Mouse (Mus musculus): ENCODE results near the gene Efs.
"Not testable (repeated sequence)": the region's sequence is repeated elsewhere in the genome, so short reads cannot be mapped to it uniquely, and the experiment has no call there.

The Efs gene

GRCm38 (mm10) chr14:54925349-54926342 lies at the start of gene Efs:
Efs (minus strand) TSS chr14:54926126.
- DNase-seq (ENCODE audit: low spot score): peak; percentile 47

DNA sequence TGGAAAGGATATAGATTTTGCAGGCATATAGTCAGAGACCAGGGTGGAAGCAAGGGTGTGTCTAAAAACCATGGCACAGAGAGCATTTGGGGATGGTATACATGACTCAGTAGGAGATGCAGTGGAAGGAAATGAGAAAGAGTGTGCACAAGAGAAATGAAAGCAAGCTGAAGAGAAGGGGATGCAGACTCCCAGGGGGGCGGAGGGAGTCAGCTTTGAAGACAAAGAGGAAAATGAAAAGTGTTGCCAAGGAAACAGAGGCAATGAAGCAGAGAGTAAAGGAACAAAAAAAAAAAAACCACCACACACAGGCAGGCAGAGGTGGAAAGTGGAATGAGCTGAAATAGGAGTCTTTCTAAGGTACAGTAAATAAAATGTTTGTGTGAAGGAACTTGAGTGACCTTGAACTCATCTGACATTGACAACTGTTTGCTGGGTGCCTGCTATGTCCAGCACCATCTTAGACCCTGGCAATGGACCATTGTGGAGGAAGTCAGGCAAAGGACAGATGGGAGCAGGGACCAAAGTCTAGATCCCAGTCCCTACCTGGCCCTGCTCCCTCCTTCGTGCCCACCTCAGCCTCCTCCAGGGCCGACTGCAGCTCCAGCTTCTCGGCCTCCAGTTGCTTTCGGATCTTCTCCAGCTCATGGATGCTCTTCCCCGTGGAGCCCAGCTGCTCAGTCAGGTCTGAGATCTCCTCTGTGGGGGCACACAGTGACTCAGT lies 48.3 kb upstream of the Efs start:
- no peak for DNase-seq (ENCODE audit: low spot score)

DNA sequence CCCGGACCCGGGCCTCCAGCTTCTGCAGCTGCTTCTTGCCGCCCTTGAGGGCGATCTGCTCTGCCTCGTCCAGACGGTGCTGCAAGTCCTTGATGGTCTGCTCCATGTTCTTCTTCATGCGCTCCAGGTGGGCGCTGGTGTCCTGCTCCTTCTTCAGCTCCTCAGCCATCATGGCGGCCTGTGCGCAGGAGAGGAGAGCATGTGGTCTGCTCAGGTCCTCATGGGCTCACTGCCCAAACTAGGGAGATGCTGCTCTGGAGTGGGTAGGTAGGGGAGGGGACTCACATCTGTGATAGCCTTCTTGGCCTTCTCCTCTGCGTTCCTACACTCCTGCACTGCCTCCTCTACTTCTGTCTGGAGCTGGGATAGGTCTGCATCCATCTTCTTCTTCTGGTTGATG lies 46.9 kb upstream of the Efs start:
- not testable (repeated sequence) for DNase-seq (ENCODE audit: low spot score)

- no peak for DNase-seq (ENCODE audit: low spot score)
Measured at GRCm38 (mm10) chr14:54968344-54968743, 42.4 kb upstream of the Efs start.

GRCm38 (mm10) chr14:54967874-54968273 lies 41.9 kb upstream of the Efs start:
- no peak for DNase-seq (ENCODE audit: low spot score)

DNA sequence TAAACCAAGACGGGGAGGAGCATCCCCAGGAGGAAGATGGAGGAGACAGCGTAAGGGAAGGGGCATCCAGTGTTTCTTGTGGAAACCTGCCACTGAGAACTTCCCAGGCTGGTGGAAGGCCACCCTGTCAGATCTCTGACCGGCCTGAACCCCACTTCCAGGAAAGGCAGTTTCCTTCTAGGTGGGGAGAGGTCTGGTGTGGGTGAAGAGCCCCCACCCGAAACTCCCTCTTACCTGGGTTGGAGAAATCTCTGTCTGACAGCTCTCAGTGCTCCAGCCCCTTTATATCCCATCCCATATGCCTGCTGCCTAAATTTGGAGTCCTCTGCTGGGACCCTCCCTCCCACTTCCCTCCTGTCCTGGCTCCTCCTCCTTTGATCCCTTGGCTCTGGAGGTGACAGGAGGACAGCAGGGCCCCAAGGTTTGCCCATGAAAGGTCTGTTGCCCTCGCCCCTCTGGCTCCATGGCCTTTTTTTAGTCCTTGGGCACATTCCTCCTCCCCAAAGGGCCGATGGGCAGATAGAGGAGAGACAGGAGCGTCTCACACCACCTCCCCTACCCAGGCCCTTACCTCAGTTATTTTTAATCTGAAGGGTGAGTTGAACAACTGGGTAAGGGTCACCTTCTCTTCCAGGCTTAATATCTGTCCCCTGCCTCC lies 40.5 kb upstream of the Efs start, which contains the start of gene Myh6:
Myh6 (minus strand) TSS at position 608 of the 658 bp plus-strand sequence.
- no peak for DNase-seq (ENCODE audit: low spot score)

- no peak for DNase-seq (ENCODE audit: low spot score)
Measured at GRCm38 (mm10) chr14:54965631-54966030, 39.7 kb upstream of the Efs start.

- no peak for DNase-seq (ENCODE audit: low spot score)
Measured at GRCm38 (mm10) chr14:54965044-54965443, 39.1 kb upstream of the Efs start.

DNA sequence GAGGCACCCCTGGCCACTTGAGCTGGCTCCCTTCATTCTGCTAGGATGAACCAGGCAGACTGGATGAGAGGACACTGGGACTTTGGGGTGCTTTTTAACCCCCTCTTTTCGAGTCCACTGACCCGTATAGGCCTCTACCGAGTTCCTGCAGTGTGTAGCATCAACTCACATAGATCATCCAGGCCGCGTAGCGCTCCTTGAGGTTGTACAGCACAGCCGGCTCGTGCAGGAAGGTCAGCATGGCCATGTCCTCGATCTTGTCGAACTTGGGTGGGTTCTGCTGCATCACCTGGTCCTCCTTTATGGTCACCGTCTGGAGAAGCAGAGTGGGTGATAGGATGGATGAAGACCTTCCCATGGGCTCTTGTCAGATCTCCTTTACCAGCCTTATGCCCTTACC lies 37.8 kb upstream of the Efs start:
- DNase-seq (ENCODE audit: low spot score): no peak

DNA sequence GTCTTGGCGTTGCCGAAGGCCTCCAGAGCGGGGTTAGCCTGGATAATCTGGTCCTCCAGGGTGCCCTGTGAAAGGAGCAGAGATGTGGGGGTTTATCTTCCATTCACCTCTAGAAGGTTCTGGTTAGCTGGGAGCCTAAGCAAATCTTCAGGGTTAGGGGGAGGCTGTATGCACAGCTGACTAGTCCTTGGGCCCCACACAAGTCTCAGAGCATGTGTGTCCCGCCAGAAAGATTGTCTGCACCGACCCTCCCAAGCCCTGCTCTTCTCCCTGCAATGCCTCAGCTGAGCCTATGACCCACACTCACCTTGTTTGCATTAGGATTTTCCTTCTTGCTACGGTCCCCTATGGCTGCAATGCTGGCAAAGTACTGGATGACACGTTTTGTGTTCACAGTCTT lies 36.8 kb upstream of the Efs start:
- DNase-seq (ENCODE audit: low spot score): no peak

DNA sequence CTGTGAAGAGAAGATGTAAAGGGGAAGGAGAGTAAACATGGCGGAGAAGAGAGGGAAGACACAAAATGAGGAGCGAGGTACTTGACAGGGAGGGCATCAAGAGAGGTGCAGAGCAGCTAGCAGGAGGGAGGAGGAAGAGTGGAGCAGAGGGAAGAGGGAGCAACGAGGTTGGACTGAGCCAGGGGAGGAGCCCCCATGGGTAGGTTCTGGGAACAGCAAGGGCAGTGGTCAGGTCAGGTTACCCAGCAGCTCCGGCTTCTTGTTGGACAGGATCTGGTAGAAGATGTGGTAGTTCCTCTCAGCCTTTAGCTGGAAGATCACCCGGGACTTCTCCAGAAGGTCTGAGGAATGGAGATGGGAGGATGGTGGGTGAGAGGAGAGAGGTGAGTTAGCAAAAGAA lies 35.6 kb upstream of the Efs start:
- DNase-seq (ENCODE audit: low spot score): no peak

DNA sequence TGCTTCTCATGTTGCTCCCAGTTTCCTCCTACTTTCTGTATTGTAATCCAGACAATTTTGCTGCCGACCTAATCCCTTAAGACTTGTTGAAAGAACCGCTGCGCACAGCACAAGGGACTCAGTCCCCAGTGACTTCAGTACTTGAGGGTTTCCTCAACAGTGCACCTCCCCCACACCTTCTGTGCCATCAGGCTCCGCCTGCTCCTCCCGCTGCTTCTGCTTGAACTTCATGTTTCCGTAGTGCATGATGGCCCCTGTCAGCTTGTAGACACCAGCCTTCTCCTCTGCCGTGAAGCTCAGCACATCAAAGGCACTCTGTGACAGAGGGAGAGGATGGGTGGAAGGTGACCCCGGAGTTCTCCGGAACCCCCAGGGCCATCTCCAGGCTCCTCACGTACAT lies 34.8 kb upstream of the Efs start:
- no peak for DNase-seq (ENCODE audit: low spot score)

DNA sequence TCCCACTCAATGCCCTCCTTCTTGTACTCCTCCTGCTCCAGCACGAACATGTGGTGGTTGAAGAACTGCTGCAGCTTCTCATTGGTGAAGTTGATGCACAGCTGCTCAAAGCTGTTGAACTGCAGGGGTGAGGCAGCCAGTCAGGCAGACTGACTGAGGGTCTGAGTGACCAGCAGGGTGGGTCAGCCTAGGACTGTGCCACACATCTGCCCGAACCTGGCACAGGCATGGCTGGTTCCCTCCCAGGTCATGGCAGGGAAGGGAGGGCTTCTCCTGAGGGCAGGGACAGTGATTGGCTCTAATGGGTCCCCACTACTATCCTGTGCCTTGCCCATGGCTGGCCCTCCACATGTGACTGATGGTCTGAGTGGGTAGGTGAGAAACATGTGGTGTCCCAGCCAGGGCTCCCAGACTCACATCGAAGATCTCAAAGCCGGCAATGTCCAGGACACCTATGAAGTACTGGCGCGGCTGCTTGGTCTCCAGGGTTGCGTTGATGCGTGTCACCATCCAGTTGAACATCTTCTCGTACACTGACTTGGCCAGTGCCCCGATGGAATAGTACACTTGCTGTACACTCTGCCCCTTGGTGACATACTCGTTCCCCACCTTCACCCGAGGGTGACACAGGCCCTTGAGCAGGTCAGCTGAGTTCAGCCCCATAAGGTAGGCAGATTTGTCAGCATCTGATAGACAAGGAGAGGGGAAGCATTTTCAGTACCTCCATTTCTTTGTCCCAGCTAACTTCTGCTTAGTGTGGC lies 34.1 kb upstream of the Efs start:
- DNase-seq (ENCODE audit: low spot score): not testable (repeated sequence)

- DNase-seq (ENCODE audit: low spot score): no peak
Measured at GRCm38 (mm10) chr14:54959197-54959596, 33.3 kb upstream of the Efs start.

GRCm38 (mm10) chr14:54958503-54958902 lies 32.6 kb upstream of the Efs start:
- DNase-seq (ENCODE audit: low spot score): no peak

- DNase-seq (ENCODE audit: low spot score): no peak
Measured at GRCm38 (mm10) chr14:54956533-54956932, 30.6 kb upstream of the Efs start.

GRCm38 (mm10) chr14:54955481-54955880 lies 29.6 kb upstream of the Efs start:
- no peak for DNase-seq (ENCODE audit: low spot score)

DNA sequence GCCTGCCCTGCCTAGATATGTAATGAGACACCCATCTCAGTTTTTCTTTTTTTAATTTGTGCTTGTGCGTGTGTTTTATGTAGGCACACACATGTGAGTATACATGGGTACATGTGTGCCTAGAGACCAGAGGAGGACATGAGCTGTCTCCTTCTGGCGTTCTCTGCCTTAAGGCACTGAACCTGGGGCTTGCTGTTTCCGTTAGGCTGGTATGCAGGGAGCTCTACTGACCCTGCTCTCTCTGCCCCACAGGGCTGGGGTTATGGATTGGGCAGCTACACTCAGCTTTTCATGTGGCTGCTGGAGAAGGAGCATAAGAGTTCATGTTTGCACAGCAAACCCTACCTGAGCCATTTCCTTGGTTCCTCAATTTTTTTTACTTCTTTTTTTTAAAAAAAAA lies 28.5 kb upstream of the Efs start:
- DNase-seq (ENCODE audit: low spot score): no peak

GRCm38 (mm10) chr14:54953664-54954206 lies 27.8 kb upstream of the Efs start:
- no peak for DNase-seq (ENCODE audit: low spot score)

- DNase-seq (ENCODE audit: low spot score): no peak
Measured at GRCm38 (mm10) chr14:54951587-54951986, 25.7 kb upstream of the Efs start.

DNA sequence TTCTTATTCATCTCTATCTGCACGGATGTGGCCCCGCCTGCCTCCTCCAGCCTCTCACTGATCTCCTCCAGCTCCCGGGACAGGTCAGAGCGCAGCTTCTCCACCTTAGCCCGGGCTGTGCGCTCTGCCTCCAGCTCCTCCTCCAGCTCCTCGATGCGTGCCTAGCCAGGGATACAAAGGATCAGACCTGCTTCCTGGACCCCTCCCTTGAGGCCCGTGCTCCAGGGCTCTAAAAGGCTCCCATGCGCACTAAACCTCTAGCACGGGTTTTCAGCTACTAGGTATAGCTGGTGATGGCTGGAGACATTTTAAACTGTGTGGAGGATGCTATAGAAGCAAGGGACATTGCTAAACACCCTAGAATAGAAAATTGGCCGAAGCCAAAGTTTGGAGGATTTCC lies 24.6 kb upstream of the Efs start:
- DNase-seq (ENCODE audit: low spot score): no peak
